Mouse (Mus musculus) brown adipose tissue, adult 24 weeks (tissue): Measurements from ENCODE around the gene Rbm43. TPM values are rescaled to one million over a fixed set of nuclear protein-coding genes. Genes with fewer than 3 reads are reported as not detected.

Source experiments
- H3K27ac ChIP-seq: fragments of 200-500 bp; replicated peaks from 2 replicates; pipeline ENCODE4 v1.5.1; 2012; ENCODE audit warnings: low read depth, mild to moderate bottlenecking, low read length
- H3K4me1 ChIP-seq: fragments of 200-500 bp; 2 replicates; pipeline ENCODE4 v1.6.1; 2012; ENCODE audit warnings: low read length, mixed read lengths; ENCODE audit not compliant: control insufficient read depth, insufficient read depth, insufficient read length
- H3K4me3 ChIP-seq: fragments of 200-500 bp; 2 replicates; pipeline ENCODE4 v1.5.1; 2012; ENCODE audit warnings: low read depth, mild to moderate bottlenecking, low read length, moderate library complexity; ENCODE audit not compliant: insufficient read depth
- polyA plus RNA-seq: library from polyadenylated mRNA; stranded (reverse); fragments of >200 nt; gene quantifications from 2 replicates; pipeline ENCODE4 v1.2.4, GENCODE M21; 2012; ENCODE audit not compliant: missing spikeins, insufficient read depth, insufficient read length

Rbm43 gene
- polyA plus RNA-seq, result 2.6 and 4.4 TPM in 2 replicates

- Histone ChIP-seq H3K4me3 (peak within 1 kb of the TSS; percentile 69), H3K4me1 (peaks cover 3% of the 10 kb centered on the region; the same call in 1 of the 2 replicates), H3K27ac (peak within 1 kb of the TSS; percentile 6)
Measured at GRCm38 (mm10) chr2:51934574-51935334, at the start of gene Rbm43. Gene Rbm43, minus strand, starts transcription at chr2:51935163.

DNA sequence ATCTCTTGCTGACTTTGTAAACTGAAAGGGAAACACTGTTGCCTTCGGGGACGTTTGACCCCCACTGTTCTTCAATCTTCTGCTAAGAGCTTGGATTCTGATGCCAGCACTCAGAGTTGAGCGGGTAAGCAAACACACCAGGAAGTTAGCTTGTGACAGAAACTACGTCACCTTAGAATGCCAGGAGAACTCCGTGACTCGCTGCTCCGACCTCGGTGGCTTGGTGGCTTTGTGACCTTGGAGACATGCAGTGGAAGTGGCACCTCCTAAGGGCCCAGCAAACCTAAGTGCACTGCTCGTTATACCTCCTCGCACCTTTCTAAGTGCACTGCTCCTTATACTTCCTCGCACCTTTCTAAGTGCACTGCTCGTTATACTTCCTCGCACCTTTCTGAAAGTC, 47.3 kb upstream of the Rbm43 start:
- Histone ChIP-seq H3K27ac (no peak overlapping the region), H3K4me3 (peak overlapping the region; percentile 17), H3K4me1 (peaks cover 4% of the 10 kb centered on the region)

DNA sequence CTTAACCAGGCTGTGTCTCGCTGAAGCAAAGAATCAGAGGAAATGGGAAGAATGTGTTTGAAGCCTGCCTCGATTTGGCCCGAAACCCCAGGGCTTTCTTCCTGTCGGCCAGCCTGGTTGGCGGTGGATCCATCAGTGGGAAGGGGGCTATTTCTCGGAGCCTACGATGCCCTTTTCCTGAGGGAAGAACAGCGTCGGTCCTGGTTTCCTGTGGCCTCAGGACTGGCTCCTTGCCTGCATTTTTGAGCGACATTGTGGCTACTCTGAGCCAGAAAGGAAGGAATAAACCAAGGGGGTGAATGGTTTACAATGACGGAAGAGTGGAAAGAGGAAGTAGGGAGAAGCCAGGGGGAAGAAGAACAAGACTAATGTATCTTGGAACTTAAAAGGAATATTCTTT, 46.7 kb upstream of the Rbm43 start:
- H3K4me1 ChIP-seq, result peaks cover 4% of the 10 kb centered on the region
- peak overlapping the region; percentile 51 for H3K4me3 ChIP-seq
- H3K27ac ChIP-seq, result peak overlapping the region; percentile 68; the same call in 1 of the 2 replicates

- Histone ChIP-seq H3K27ac (peak within 1 kb of the TSS; percentile 81), H3K4me3 (peak within 1 kb of the TSS; percentile 82), H3K4me1 (peaks cover 4% of the 10 kb centered on the region)
Measured at GRCm38 (mm10) chr2:51973410-51973968, 38.5 kb upstream of the Rbm43 start, which contains the start of gene Nmi. Gene Nmi, minus strand, starts transcription at chr2:51973494.

DNA sequence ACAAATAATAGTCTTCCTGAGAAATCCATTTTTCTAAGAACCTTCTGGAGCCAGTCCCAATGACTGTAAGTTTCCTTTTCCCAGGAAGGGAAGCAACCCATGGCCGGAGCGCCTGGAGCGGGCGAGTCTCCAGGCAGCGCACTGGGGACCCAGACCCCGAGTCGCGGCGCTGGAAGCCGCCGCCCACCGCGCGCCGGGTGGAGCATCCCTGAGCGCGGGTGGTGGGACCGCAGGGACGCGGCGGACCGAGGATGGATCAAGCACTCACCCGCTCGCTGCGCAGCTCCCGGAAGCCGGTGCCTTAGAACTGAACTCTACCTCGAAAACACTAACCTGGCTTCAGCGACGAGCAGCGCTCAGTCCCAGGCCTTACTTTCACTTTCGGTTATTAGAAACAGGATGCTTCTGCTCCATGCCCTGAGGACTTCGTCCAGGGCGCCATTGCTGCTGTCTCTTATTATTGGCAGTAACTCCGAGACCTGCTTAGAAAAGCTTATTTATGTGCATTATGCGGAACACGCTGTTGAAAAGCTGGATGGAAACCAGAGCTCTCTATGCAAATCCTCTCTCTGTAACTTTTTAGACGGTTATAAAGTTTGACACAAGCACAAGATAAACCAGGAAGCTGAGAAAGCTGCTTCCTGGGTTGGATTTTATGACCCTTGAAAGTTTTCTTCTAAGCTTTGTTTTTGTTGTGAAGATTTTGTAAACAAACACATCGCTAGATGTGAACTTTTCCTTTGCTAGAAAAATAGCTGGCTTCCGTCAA, 37.9 kb upstream of the Rbm43 start:
- peak overlapping the region; percentile 81 for H3K27ac ChIP-seq
- H3K4me3 ChIP-seq, result peak overlapping the region; percentile 82
- peaks cover 4% of the 10 kb centered on the region for H3K4me1 ChIP-seq

DNA sequence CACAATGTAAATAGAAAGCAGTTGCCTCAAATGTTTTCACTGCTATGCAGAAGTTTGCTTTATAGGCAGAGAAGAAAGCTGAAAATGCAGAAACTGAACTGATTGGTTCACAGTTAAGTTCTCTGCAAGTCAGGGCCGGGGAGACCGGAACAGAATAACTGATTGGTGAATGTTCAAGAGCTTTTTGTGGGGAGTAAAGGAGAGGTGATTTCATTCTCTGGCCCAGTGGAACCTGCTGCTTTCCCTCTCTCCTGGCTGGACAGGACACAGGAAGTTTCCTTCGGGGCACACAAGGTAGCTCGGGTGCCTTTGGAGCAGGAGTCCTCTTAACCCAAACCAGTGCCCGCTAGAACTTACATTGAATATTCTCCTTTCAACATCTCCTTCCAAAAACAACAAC, 37.2 kb upstream of the Rbm43 start:
- Histone ChIP-seq H3K4me1 (peaks cover 4% of the 10 kb centered on the region), H3K27ac (peak overlapping the region; percentile 81), H3K4me3 (peak overlapping the region; percentile 82)

DNA sequence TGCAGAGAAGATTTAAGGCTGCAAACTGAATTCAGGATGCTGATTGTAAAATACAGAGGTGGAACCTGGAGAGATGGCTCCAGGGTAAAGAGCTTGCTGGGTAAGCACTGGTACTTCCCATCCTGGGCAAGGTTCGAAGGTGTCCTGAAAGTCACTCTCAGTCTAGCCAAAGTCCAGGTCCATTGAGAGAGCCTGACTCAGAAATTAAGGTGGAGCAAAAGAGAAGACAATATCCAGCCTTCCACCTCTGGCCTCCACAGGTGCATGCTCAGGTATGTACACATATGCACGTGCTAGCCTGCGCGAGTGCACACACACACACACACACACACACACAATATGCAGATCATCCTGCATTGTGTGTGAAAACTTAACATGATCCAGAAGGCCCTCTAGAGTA, 35.9 kb upstream of the Rbm43 start:
- no peak overlapping the region for H3K27ac ChIP-seq
- no peak overlapping the region for H3K4me3 ChIP-seq
- H3K4me1 ChIP-seq, result peaks cover 4% of the 10 kb centered on the region

DNA sequence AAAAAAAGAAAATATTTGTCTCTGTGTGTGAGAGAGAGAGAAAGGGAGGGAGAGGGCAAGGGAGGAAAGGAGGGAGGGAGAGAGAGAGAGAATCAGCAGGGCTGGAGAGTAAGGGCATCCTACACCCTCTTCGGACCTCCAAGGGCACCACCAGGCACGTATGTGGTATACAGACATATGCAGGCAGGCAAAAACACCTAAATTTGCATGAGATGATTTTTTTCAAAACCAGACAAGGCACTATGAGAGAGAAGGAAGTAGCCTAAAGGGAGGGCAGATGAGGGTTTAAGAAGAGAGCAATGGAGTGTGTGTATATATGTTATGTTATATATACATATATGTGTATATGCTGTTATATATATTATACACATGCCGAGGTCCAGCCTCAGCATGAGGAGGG, 32.3 kb upstream of the Rbm43 start:
- H3K27ac ChIP-seq, result no peak overlapping the region
- peaks cover 4% of the 10 kb centered on the region for H3K4me1 ChIP-seq
- H3K4me3 ChIP-seq, result no peak overlapping the region

DNA sequence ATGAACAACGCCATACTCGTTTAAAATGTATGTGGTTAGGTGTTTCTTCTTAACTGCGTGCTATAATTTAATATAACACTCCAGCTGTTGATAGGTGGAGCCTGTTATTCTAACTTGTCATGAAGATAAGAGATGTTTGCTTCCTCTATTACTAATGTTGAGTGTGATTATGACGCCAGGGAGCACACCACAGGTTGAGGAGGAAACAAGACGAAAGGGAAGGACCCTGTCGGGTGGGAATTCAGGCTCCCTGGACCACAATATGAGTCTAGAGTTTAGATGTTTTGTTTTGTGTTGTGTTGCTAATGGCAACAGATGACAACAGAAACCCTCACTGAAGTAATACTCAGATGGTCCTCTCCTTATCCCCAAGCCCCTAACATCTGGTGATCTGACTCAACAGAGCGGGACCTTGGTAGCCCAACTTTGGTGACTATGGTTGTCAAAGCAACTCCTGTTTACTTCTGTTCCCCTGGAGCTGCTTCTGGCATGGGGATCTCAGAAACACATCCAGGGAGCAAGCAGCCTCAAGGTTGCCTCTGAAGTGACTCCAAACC, 18.8 kb upstream of the Rbm43 start:
- Histone ChIP-seq H3K4me1 (no peaks in the 10 kb centered on the region), H3K27ac (no peak overlapping the region), H3K4me3 (no peak overlapping the region)

- no peak overlapping the region for H3K4me3 ChIP-seq
- H3K27ac ChIP-seq, result no peak overlapping the region
- no peaks in the 10 kb centered on the region for H3K4me1 ChIP-seq
Measured at GRCm38 (mm10) chr2:51950876-51951275, 15.9 kb upstream of the Rbm43 start.

DNA sequence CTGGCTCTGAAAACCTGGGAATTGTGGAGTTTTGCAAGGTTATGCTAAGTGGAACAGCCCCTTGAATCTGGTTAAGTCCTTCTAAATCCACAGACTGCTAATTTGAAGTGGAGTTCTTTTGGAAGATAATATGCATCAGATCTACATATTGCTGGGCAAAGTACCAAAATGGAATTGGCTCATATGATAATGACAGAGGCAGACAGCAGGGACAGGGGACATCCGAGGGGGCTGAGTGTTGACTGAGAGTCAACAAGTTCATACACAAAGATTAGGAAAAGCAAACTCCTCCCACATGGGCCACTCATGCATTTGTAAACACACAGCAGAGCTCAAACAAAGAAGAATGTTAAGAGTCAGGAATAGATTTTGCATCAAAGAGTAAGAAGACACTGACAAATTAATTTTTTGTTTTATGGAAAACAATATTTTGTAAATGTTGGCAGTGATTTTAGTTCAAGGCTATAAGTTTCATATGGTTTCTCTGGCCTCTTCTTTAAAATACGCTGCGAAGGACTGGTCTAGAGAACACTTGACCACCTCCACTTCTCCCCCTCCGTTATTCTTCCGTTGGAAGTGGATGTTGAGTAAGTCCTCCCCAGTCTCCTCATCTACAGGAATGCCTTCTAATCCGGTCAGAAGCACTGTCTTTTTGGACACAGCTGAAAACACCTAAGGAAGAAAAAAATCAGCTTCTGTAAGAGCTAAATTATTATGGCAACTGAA, 13.3 kb upstream of the Rbm43 start:
- Histone ChIP-seq H3K4me3 (no peak overlapping the region), H3K27ac (no peak overlapping the region), H3K4me1 (no peaks in the 10 kb centered on the region)

DNA sequence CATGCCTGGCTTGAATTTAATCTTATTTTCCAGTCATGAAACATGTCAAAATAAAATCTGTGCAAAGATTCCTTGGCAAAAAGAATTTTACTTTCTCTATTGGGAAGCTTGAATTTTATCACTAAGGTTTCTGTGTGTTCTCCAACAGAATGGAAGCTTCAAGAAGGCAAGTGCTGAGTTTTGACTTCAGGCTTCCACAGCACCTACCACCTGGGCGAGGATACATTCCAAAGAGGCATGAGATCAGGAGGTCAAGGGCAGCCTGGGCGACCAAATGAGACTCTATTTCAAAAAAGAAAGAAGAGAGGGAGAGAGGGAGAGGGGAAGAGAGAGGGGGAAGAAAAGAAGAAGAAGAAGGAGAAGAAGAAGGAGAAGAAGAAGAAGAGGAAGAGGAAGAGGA, 10.8 kb upstream of the Rbm43 start:
- H3K4me1 ChIP-seq, result no peaks in the 10 kb centered on the region
- no peak overlapping the region for H3K4me3 ChIP-seq
- no peak overlapping the region for H3K27ac ChIP-seq

DNA sequence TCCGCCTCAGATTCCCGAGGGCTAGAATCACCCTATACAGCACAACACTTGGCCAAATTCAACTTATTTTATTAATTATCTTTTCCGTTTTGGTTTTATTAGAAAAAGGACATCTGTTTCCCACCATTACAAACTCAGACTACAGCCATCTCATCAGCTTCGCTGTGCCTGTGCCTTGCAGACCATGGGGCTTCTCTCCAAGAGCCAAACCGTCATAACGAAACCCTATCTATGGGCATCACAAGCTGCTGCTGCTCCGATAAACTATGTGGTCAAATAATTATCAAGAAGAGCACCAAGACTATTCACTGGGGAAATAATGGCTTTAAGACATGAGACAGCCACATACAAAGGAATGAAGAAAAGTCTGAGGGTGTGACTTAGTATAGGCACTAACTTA, 6.9 kb upstream of the Rbm43 start:
- Histone ChIP-seq H3K4me1 (no peaks in the 10 kb centered on the region), H3K4me3 (no peak overlapping the region), H3K27ac (no peak overlapping the region)

DNA sequence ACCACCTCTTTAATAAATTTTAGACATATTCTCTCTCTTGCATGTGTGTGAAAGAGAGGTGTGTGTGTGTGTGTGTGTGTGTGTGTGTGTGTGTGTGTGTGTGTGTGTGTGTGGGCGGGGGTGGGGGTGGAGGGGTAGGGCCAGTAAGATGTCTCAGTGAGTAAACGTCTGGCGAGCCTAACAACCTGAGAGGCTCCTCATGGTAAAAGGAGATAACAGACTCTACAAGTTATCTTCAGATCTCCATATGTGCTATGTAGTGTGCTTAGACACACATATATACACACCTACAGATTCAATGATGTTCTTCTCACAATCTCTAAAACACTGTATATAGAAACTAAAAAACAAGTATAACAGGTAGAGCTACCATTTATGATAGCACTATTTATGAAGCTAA, 3.8 kb upstream of the Rbm43 start:
- Histone ChIP-seq H3K27ac (no peak overlapping the region), H3K4me3 (no peak overlapping the region), H3K4me1 (peaks cover 3% of the 10 kb centered on the region; the same call in 1 of the 2 replicates)
